Mouse (Mus musculus): Measurements from ENCODE around the gene Baiap2l1. TPM values are rescaled to one million over a fixed set of nuclear protein-coding genes. Genes with fewer than 3 reads are reported as not detected.

Baiap2l1 gene
- 0.77 and 2.1 TPM in 2 replicates for polyA plus RNA-seq (2012; rRNA removed)

GRCm38 (mm10) chr5:144357881-144358591, at the start of gene Baiap2l1:
TSS of gene Baiap2l1 (minus strand) at chr5:144358112.

GRCm38 (mm10) chr5:144243901-144244487, 113.9 kb downstream of the Baiap2l1 start, which contains the start of gene Bri3:
TSS of gene Bri3 (plus strand) at chr5:144244437.

GRCm38 (mm10) chr5:144223503-144223862, 134.4 kb downstream of the Baiap2l1 start, which contains the start of gene Tecpr1:
TSS of gene Tecpr1 (minus strand) at chr5:144223615.

Other genes starting within 250 kb of the Baiap2l1 start
- gene Bhlha15, start 167.8 kb downstream of the Baiap2l1 start, polyA plus RNA-seq (2012; rRNA removed), result 0.14 and 0.18 TPM in 2 replicates
- 58.9 and 61.2 TPM in 2 replicates for gene Tecpr1, start 134.5 kb downstream of the Baiap2l1 start, polyA plus RNA-seq (2012; rRNA removed)
- gene Bri3, start 113.7 kb downstream of the Baiap2l1 start, polyA plus RNA-seq (2012; rRNA removed), result 108 and 120 TPM in 2 replicates
- 11.0 and 12.0 TPM in 2 replicates for gene Nptx2, start 187.8 kb upstream of the Baiap2l1 start, polyA plus RNA-seq (2012; rRNA removed)

Measured in central nervous system, embryonic 14 days (tissue).